Mouse (Mus musculus): ENCODE results near the gene Hmgxb4. TPM values are rescaled to one million over a fixed set of nuclear protein-coding genes. Genes with fewer than 3 reads are reported as not detected.

Hmgxb4 gene
- total and polyA plus RNA-seq, 3 experiments: 23.3 to 33.4 (median 29.1) TPM

DNA sequence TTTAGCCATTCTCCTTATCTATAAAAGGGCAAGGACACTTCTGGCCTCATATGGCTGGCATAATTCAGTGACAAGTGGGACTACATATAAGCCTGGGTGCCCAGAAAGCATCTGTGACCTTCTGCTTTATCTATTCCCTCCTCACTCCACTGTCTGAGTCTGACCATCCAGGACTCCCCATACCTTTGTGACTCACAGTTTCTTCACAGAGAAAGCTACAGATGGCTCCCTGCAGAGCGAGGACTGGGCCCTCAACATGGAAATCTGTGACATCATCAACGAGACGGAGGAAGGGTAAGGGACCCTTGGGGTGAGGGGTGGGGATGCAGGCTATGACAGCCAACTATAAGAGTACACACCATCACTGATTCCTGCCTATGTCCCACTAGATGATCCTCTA, 54.6 kb downstream of the Hmgxb4 start:
- Histone ChIP-seq H3K27me3 (replicated peaks) (no peaks in the 10 kb centered on the region), H3K27ac (ENCODE audit: insufficient read depth, low read depth) (no peak overlapping the region), H3K4me3 (replicated peaks in 1 of 3; ENCODE audit: low read depth in 2 of 3, low read length in 2 of 3, poor library complexity in 1 of 3) (no peak overlapping the region), H3K79me2 (replicated peaks; ENCODE audit: control insufficient read depth, extremely low read depth, insufficient read depth, poor library complexity, severe bottlenecking) (no peaks in the 10 kb centered on the region), H3K4me1 (ENCODE audit: control insufficient read depth in 1 of 2, insufficient read depth in 2 of 2) (peaks cover 11 to 21% of the 10 kb centered on the region in 2 experiments; a peak in 3 of 4 replicates), H3K4me2 (ENCODE audit: insufficient read depth, low read depth, poor library complexity, severe bottlenecking) (no peak overlapping the region), H3K36me3 (replicated peaks in 1 of 2; ENCODE audit: control insufficient read depth in 1 of 2, insufficient read depth in 1 of 2, low read length in 1 of 2) (peaks cover 4 to 54% of the 10 kb centered on the region in 2 experiments), H3K9ac (ENCODE audit: insufficient read depth, low read depth) (no peak overlapping the region), H3K9me3 (replicated peaks; ENCODE audit: low read length) (no peaks in the 10 kb centered on the region)
- no peak for DNase-seq (ENCODE audit: extremely low read depth)
- TF ChIP-seq TCF12 (IDR thresholded peaks at IDR 0.05; ENCODE audit: low read depth, low read length) (no peak), GABPA (IDR thresholded peaks at IDR 0.05; ENCODE audit: insufficient replicate concordance, low read depth, low read length) (no peak)
- dilution Hi-C loops (cut with MboI; ENCODE audit: extremely low pct_ligation_motif_present, extremely low pct_unique_long_range_greater_than_20kb, low sequenced_read_pairs): no loop called here
- in situ Hi-C loops (cut with MboI; ENCODE audit: low pct_ligation_motif_present, low pct_unique_long_range_greater_than_20kb, low sequenced_read_pairs): no loop called here

DNA sequence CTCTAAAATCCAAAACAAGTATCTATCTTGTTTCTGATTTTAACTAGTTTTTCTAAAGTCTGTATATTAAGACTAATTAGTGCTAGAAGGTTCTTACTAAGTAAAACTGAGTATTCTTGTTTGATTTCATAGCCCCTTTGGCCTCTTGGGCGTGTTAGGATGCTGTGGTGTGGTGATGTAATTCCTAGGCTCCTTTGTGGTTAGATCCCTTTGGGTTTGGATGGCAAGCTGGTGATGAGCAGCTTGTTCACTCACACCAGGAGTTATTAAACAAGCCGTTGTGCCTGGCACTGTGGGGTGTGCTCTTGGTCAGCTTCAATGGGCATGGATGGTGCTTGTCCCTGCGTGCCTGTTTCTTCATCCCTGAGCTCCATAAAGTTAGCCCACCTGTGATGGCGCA, 60.2 kb downstream of the Hmgxb4 start:
- no peaks in the 10 kb centered on the region for H3K9me3 ChIP-seq (replicated peaks; ENCODE audit: low read length)

DNA sequence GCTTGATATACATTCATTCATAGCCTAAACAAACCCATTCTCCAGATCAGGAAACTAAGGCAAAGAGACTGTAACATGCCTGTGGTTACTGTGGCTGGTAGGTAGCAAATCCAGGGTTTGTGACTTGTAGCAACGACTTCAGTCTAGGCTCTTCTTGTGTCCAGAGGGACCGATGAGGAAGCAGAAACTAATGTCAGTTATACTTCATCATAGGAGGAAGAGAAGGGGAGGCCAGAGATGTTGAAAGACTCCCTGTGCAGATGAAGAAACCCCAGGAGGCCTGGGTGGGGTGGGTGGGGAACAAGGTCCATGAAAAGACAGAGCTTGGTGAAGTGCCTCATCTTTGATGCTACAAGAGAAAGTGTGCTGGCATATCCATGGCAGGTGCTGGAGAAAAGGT, 62.5 kb downstream of the Hmgxb4 start:
- H3K79me2 ChIP-seq (replicated peaks; ENCODE audit: control insufficient read depth, extremely low read depth, insufficient read depth, poor library complexity, severe bottlenecking): no peaks in the 10 kb centered on the region
- dilution Hi-C loops (cut with MboI; ENCODE audit: extremely low pct_ligation_motif_present, extremely low pct_unique_long_range_greater_than_20kb, low sequenced_read_pairs) (no loop called here), in situ Hi-C loops (cut with MboI; ENCODE audit: low pct_ligation_motif_present, low pct_unique_long_range_greater_than_20kb, low sequenced_read_pairs) (no loop called here)

More for the DNA sequence above, 60.2 kb downstream of the Hmgxb4 start:
- Histone ChIP-seq H3K79me2 (replicated peaks; ENCODE audit: control insufficient read depth, extremely low read depth, insufficient read depth, poor library complexity, severe bottlenecking) (no peaks in the 10 kb centered on the region), H3K4me3 (replicated peaks in 1 of 3; ENCODE audit: low read depth in 2 of 3, low read length in 2 of 3, poor library complexity in 1 of 3) (no peak overlapping the region), H3K9ac (ENCODE audit: insufficient read depth, low read depth) (no peak overlapping the region), H3K27ac (ENCODE audit: insufficient read depth, low read depth) (no peak overlapping the region), H3K4me1 (ENCODE audit: control insufficient read depth in 1 of 2, insufficient read depth in 2 of 2) (peaks cover 3 to 8% of the 10 kb centered on the region in 2 experiments; a peak in 3 of 4 replicates), H3K27me3 (replicated peaks) (no peaks in the 10 kb centered on the region), H3K4me2 (ENCODE audit: insufficient read depth, low read depth, poor library complexity, severe bottlenecking) (no peak overlapping the region), H3K36me3 (replicated peaks in 1 of 2; ENCODE audit: control insufficient read depth in 1 of 2, insufficient read depth in 1 of 2, low read length in 1 of 2) (peaks cover 14 to 75% of the 10 kb centered on the region in 2 experiments)
- dilution Hi-C loops (cut with MboI; ENCODE audit: extremely low pct_ligation_motif_present, extremely low pct_unique_long_range_greater_than_20kb, low sequenced_read_pairs): no loop called here
- DNase-seq (ENCODE audit: extremely low read depth): no peak
- no peak for TF ChIP-seq RAD21 (IDR thresholded peaks at IDR 0.05; ENCODE audit: low read depth, low read length)
- no peak for TF ChIP-seq JUN (IDR thresholded peaks at IDR 0.05; ENCODE audit: insufficient read depth, low read depth, low read length)
- TF ChIP-seq EP300 (IDR thresholded peaks at IDR 0.05; ENCODE audit: low read length): no peak
- no peak for TF ChIP-seq MAZ (IDR thresholded peaks at IDR 0.05; ENCODE audit: low read depth, low read length)
- no peak for TF ChIP-seq CHD2 (IDR thresholded peaks at IDR 0.05; ENCODE audit: low read length)
- no peak for TF ChIP-seq ZC3H11A (IDR thresholded peaks at IDR 0.05; ENCODE audit: low read depth, low read length)
- no peak for TF ChIP-seq MYC (IDR thresholded peaks at IDR 0.05; ENCODE audit: low read depth, low read length)
- no peak for TF ChIP-seq JUND (conservative IDR thresholded peaks at IDR 0.05; ENCODE audit: low read depth, low read length)
- no peak for TF ChIP-seq ZMIZ1 (IDR thresholded peaks at IDR 0.05; ENCODE audit: low read depth, low read length)
- in situ Hi-C loops (cut with MboI; ENCODE audit: low pct_ligation_motif_present, low pct_unique_long_range_greater_than_20kb, low sequenced_read_pairs): no loop called here

More for the DNA sequence above, 62.5 kb downstream of the Hmgxb4 start:
- Histone ChIP-seq H3K36me3 (replicated peaks in 1 of 2; ENCODE audit: control insufficient read depth in 1 of 2, insufficient read depth in 1 of 2, low read length in 1 of 2) (peaks cover 16 to 84% of the 10 kb centered on the region in 2 experiments), H3K4me2 (ENCODE audit: insufficient read depth, low read depth, poor library complexity, severe bottlenecking) (no peak overlapping the region), H3K9me3 (replicated peaks; ENCODE audit: low read length) (no peaks in the 10 kb centered on the region), H3K4me1 (ENCODE audit: control insufficient read depth in 1 of 2, insufficient read depth in 2 of 2) (no peaks in the 10 kb centered on the region), H3K9ac (ENCODE audit: insufficient read depth, low read depth) (no peak overlapping the region), H3K4me3 (replicated peaks in 1 of 3; ENCODE audit: low read depth in 2 of 3, low read length in 2 of 3, poor library complexity in 1 of 3) (no peak overlapping the region), H3K27me3 (replicated peaks) (no peaks in the 10 kb centered on the region), H3K27ac (ENCODE audit: insufficient read depth, low read depth) (no peak overlapping the region)
- TF ChIP-seq UBTF (IDR thresholded peaks at IDR 0.05; ENCODE audit: low read depth, low read length): no peak
- no peak for TF ChIP-seq ZNF384 (IDR thresholded peaks at IDR 0.05; ENCODE audit: low read depth, low read length)
- no peak for TF ChIP-seq KAT2A (IDR thresholded peaks at IDR 0.05; ENCODE audit: insufficient replicate concordance, low read length)
- no peak for TF ChIP-seq MEF2A (IDR thresholded peaks at IDR 0.05; ENCODE audit: borderline replicate concordance, low read depth, low read length)
- TF ChIP-seq E2F4 (IDR thresholded peaks at IDR 0.05; ENCODE audit: insufficient replicate concordance, low read depth, low read length): no peak
- no peak for TF ChIP-seq MAZ (IDR thresholded peaks at IDR 0.05; ENCODE audit: low read depth, low read length)
- no peak for TF ChIP-seq EP300 (IDR thresholded peaks at IDR 0.05; ENCODE audit: low read length)
- TF ChIP-seq USF2 (conservative IDR thresholded peaks at IDR 0.05; ENCODE audit: low read depth, low read length): no peak
- no peak for TF ChIP-seq CTCF (conservative IDR thresholded peaks at IDR 0.05 in 1 of 2, IDR thresholded peaks at IDR 0.05 in 1 of 2; ENCODE audit: low read depth in 2 of 2, low read length in 2 of 2)
- no peak for DNase-seq (ENCODE audit: extremely low read depth)

Data from CH12.LX (cell line).